Mouse (Mus musculus) limb, embryonic 13.5 days (tissue): ENCODE measurements around the gene Neurl4. TPM values are rescaled to one million over a fixed set of nuclear protein-coding genes. Genes with fewer than 3 reads are reported as not detected.
"Not testable (repeated sequence)": the region's sequence is repeated elsewhere in the genome, so short reads cannot be mapped to it uniquely, and the experiment has no call there.

Experiments used
- ATAC-seq: fragments of 200-750 bp; cut with Nextera tagmentation; 2 replicates; pipeline ENCODE4 v1.8.0; 2017; ENCODE audit warnings: low read depth, moderate number of reproducible peaks, moderate TSS enrichment; ENCODE audit not compliant: low FRiP score
- H3K27ac ChIP-seq: fragments of 300-500 bp; sonication (generic); 2 replicates; pipeline ENCODE4 v1.5.1; 2015; ENCODE audit warnings: inconsistent platforms, mild to moderate bottlenecking, moderate library complexity
- H3K27me3 ChIP-seq: fragments of 300-500 bp; sonication (generic); 2 replicates; pipeline ENCODE4 v1.6.1; 2015; ENCODE audit warnings: mild to moderate bottlenecking, inconsistent platforms
- H3K36me3 ChIP-seq: fragments of 300-500 bp; sonication (generic); 2 replicates; pipeline ENCODE4 v1.6.1; 2015; ENCODE audit warnings: inconsistent platforms, mild to moderate bottlenecking, moderate library complexity
- H3K4me1 ChIP-seq: fragments of 300-500 bp; sonication (generic); 2 replicates; pipeline ENCODE4 v1.6.1; 2015; ENCODE audit warnings: inconsistent platforms
- H3K4me2 ChIP-seq: fragments of 300-500 bp; sonication (generic); replicated peaks from 2 replicates; pipeline ENCODE4 v1.6.1; 2015; ENCODE audit warnings: inconsistent platforms, mild to moderate bottlenecking, moderate library complexity
- H3K4me3 ChIP-seq: fragments of 300-500 bp; sonication (generic); 2 replicates; pipeline ENCODE4 v1.5.1; 2015; ENCODE audit warnings: moderate library complexity, mild to moderate bottlenecking, inconsistent platforms
- H3K9ac ChIP-seq: fragments of 300-500 bp; sonication (generic); 2 replicates; pipeline ENCODE4 v1.6.1; 2015; ENCODE audit warnings: mild to moderate bottlenecking, inconsistent platforms
- H3K9me3 ChIP-seq: fragments of 300-500 bp; sonication (generic); 2 replicates; pipeline ENCODE4 v1.6.1; 2016; ENCODE audit warnings: inconsistent platforms
- WGBS: fragments of 180-500 bp; shearing (Covaris S2); methylation state at CpG from one replicate; pipeline ENCODE4 v1.1.7; 2015; 5-methylcytosine and 5-hydroxymethylcytosine counted together
- microRNA-seq: library from miRNA; unstranded; fragments of <30 nt; microRNA quantifications from one replicate; pipeline ENCODE4, GENCODE M21; 2016
- polyA plus RNA-seq: library from polyadenylated mRNA; unstranded; fragments of >200 nt; fragmentation: Nextera tagmentation; extraction: Ambion mirVana; gene quantifications from 2 replicates; pipeline ENCODE4 v1.2.1, GENCODE M21; 2015

Gene Neurl4
- polyA plus RNA-seq, 1 experiment from 2014 or later: 12.9 TPM

GRCm38 (mm10) chr11:69952274-69952673 lies 51.4 kb downstream of the Neurl4 start:
- no peak overlapping the region for H3K4me3 ChIP-seq
- no peaks in the 10 kb centered on the region for H3K36me3 ChIP-seq
- no peak overlapping the region for H3K27ac ChIP-seq
- ATAC-seq: no peak
- 40% methylated on average over 1 of the region's 1 CpGs for WGBS
- no peak overlapping the region for H3K9ac ChIP-seq
- no peak overlapping the region for H3K4me2 ChIP-seq
- H3K9me3 ChIP-seq: no peaks in the 10 kb centered on the region
- H3K27me3 ChIP-seq: peaks cover 13% of the 10 kb centered on the region; the same call in 1 of the 2 replicates
- H3K4me1 ChIP-seq: peaks cover 9% of the 10 kb centered on the region

GRCm38 (mm10) chr11:69953267-69953915 lies 52.5 kb downstream of the Neurl4 start:
- H3K9me3 ChIP-seq: no peaks in the 10 kb centered on the region
- WGBS: 65% methylated on average over 11 of the region's 11 CpGs
- H3K27me3 ChIP-seq: peaks cover 13% of the 10 kb centered on the region; the same call in 1 of the 2 replicates
- no peaks in the 10 kb centered on the region for H3K36me3 ChIP-seq
- H3K27ac ChIP-seq: no peak overlapping the region
- H3K4me3 ChIP-seq: no peak overlapping the region
- no peak for ATAC-seq
- H3K4me2 ChIP-seq: no peak overlapping the region
- no peak overlapping the region for H3K9ac ChIP-seq
- H3K4me1 ChIP-seq: peaks cover 4% of the 10 kb centered on the region; the same call in 1 of the 2 replicates

- H3K27me3 ChIP-seq: peaks cover 26% of the 10 kb centered on the region
- H3K4me2 ChIP-seq, H3K9ac ChIP-seq, H3K27ac ChIP-seq, H3K4me1 ChIP-seq, ATAC-seq, H3K36me3 ChIP-seq, H3K9me3 ChIP-seq, H3K4me3 ChIP-seq: not testable (repeated sequence)
- WGBS: 79% methylated on average over 4 of the region's 4 CpGs
Measured at GRCm38 (mm10) chr11:69955618-69956017, 54.7 kb downstream of the Neurl4 start.

GRCm38 (mm10) chr11:69956218-69956617 lies 55.3 kb downstream of the Neurl4 start:
- Histone ChIP-seq H3K4me2 (no peak overlapping the region), H3K27me3 (peaks cover 27% of the 10 kb centered on the region), H3K9me3 (no peaks in the 10 kb centered on the region), H3K4me3 (no peak overlapping the region), H3K27ac (no peak overlapping the region), H3K36me3 (no peaks in the 10 kb centered on the region), H3K4me1 (no peaks in the 10 kb centered on the region), H3K9ac (no peak overlapping the region)
- 79% methylated on average over 1 of the region's 1 CpGs for WGBS
- no peak for ATAC-seq

GRCm38 (mm10) chr11:69960616-69961015 lies 59.7 kb downstream of the Neurl4 start:
- Histone ChIP-seq H3K36me3 (no peaks in the 10 kb centered on the region), H3K9ac (no peak overlapping the region), H3K27me3 (peaks cover 62% of the 10 kb centered on the region), H3K9me3 (no peaks in the 10 kb centered on the region), H3K4me1 (peaks cover 6% of the 10 kb centered on the region; the same call in 1 of the 2 replicates), H3K27ac (no peak overlapping the region), H3K4me2 (no peak overlapping the region), H3K4me3 (no peak overlapping the region)
- WGBS: 30% methylated on average over 5 of the region's 5 CpGs
- ATAC-seq: no peak

GRCm38 (mm10) chr11:69961841-69962240 lies 61.0 kb downstream of the Neurl4 start:
- Histone ChIP-seq H3K27me3 (peaks cover 75% of the 10 kb centered on the region), H3K36me3 (no peaks in the 10 kb centered on the region), H3K27ac (no peak overlapping the region), H3K9me3 (no peaks in the 10 kb centered on the region), H3K9ac (no peak overlapping the region), H3K4me1 (peaks cover 18% of the 10 kb centered on the region), H3K4me2 (no peak overlapping the region), H3K4me3 (0 out of 2 replicates have a peak overlapping the region, but pooled peaks have one; percentile 1)
- WGBS: 48% methylated on average over 5 of the region's 5 CpGs
- no peak for ATAC-seq

Small RNA genes within 50 kb of the gene (microRNA-seq; reads per million reads assigned to microRNA genes)
- not detected for gene Mir6924

Other genes with a start within 250 kb of the Neurl4 start
- 0.57 and 0.69 TPM in 2 replicates for gene Sox15, start 245.8 kb upstream of the Neurl4 start, polyA plus RNA-seq
- 59.3 and 66.8 TPM in 2 replicates for gene Mpdu1, start 238.4 kb upstream of the Neurl4 start, polyA plus RNA-seq
- 12.0 and 14.8 TPM in 2 replicates for gene Cd68, start 234.9 kb upstream of the Neurl4 start, polyA plus RNA-seq
- gene Eif4a1, start 228.6 kb upstream of the Neurl4 start, polyA plus RNA-seq: 560 and 570 TPM in 2 replicates
- 123 and 125 TPM in 2 replicates for gene Senp3, start 219.0 kb upstream of the Neurl4 start, polyA plus RNA-seq
- 0.33 TPM in 1 of 2 replicates, not detected in the other for gene Tnfsf13, start 215.3 kb upstream of the Neurl4 start, polyA plus RNA-seq
- gene Tnfsf12, start 205.2 kb upstream of the Neurl4 start, polyA plus RNA-seq: 5.9 and 8.0 TPM in 2 replicates
- 3.7 and 4.4 TPM in 2 replicates for gene Tnfsfm13, start 205.0 kb upstream of the Neurl4 start, polyA plus RNA-seq
- gene Polr2a, start 142.4 kb upstream of the Neurl4 start, polyA plus RNA-seq: 27.2 and 28.5 TPM in 2 replicates
- not detected in 2 replicates for gene Slc35g3, start 139.1 kb upstream of the Neurl4 start, polyA plus RNA-seq
- gene Zbtb4, start 135.2 kb upstream of the Neurl4 start, polyA plus RNA-seq: 3.2 and 3.4 TPM in 2 replicates
- gene Chrnb1, start 105.1 kb upstream of the Neurl4 start, polyA plus RNA-seq: 23.6 and 27.7 TPM in 2 replicates
- gene Fgf11, start 99.2 kb upstream of the Neurl4 start, polyA plus RNA-seq: 2.8 and 2.9 TPM in 2 replicates
- gene Tmem102, start 95.4 kb upstream of the Neurl4 start, polyA plus RNA-seq: 2.5 and 2.6 TPM in 2 replicates
- not detected in 2 replicates for gene Gm39566, start 85.8 kb upstream of the Neurl4 start, polyA plus RNA-seq
- not detected in 2 replicates for gene Spem2, start 82.6 kb upstream of the Neurl4 start, polyA plus RNA-seq
- gene Spem1, start 78.9 kb upstream of the Neurl4 start, polyA plus RNA-seq: 0.18 and 0.24 TPM in 2 replicates
- gene Nlgn2, start 63.3 kb upstream of the Neurl4 start, polyA plus RNA-seq: 11.5 and 11.8 TPM in 2 replicates
- gene Tmem256, start 62.6 kb upstream of the Neurl4 start, polyA plus RNA-seq: 368 and 376 TPM in 2 replicates
- gene Plscr3, start 54.7 kb upstream of the Neurl4 start, polyA plus RNA-seq: 135 and 140 TPM in 2 replicates
- gene Tnk1, start 42.3 kb upstream of the Neurl4 start, polyA plus RNA-seq: 1.9 and 2.0 TPM in 2 replicates
- gene Tmem95, start 23.1 kb upstream of the Neurl4 start, polyA plus RNA-seq: 0.51 TPM in 1 of 2 replicates, not detected in the other
- gene Kctd11, start 19.7 kb upstream of the Neurl4 start, polyA plus RNA-seq: 4.3 and 4.4 TPM in 2 replicates
- 1.1 and 1.5 TPM in 2 replicates for gene Acap1, start 5.5 kb upstream of the Neurl4 start, polyA plus RNA-seq
- 16.1 and 19.4 TPM in 2 replicates for gene 2810408A11Rik, start 85 bp upstream of the Neurl4 start, polyA plus RNA-seq
- gene Gps2, start 12.8 kb downstream of the Neurl4 start, polyA plus RNA-seq: 90.0 and 90.1 TPM in 2 replicates
- gene Eif5a, start 20.9 kb downstream of the Neurl4 start, polyA plus RNA-seq: 1,543 and 1,562 TPM in 2 replicates
- gene Ybx2, start 34.7 kb downstream of the Neurl4 start, polyA plus RNA-seq: 9.3 and 9.7 TPM in 2 replicates
- gene Slc2a4, start 47.1 kb downstream of the Neurl4 start, polyA plus RNA-seq: 29.2 and 29.6 TPM in 2 replicates
- gene Cldn7, start 63.7 kb downstream of the Neurl4 start, polyA plus RNA-seq: 13.4 and 14.4 TPM in 2 replicates
- 30.8 and 31.2 TPM in 2 replicates for gene Ctdnep1, start 80.1 kb downstream of the Neurl4 start, polyA plus RNA-seq
- 126 and 134 TPM in 2 replicates for gene Elp5, start 81.4 kb downstream of the Neurl4 start, polyA plus RNA-seq
- 499 and 506 TPM in 2 replicates for gene Gabarap, start 90.1 kb downstream of the Neurl4 start, polyA plus RNA-seq
- 95.9 and 101 TPM in 2 replicates for gene Phf23, start 94.7 kb downstream of the Neurl4 start, polyA plus RNA-seq
- 54.3 and 59.8 TPM in 2 replicates for gene Dvl2, start 99.5 kb downstream of the Neurl4 start, polyA plus RNA-seq
- gene Acadvl, start 114.3 kb downstream of the Neurl4 start, polyA plus RNA-seq: 76.0 and 81.1 TPM in 2 replicates
- gene Dlg4, start 115.9 kb downstream of the Neurl4 start, polyA plus RNA-seq: 14.2 and 14.8 TPM in 2 replicates
- 1.4 and 2.4 TPM in 2 replicates for gene Asgr1, start 153.0 kb downstream of the Neurl4 start, polyA plus RNA-seq
- gene Asgr2, start 191.6 kb downstream of the Neurl4 start, polyA plus RNA-seq: not detected in 2 replicates
- 0.25 and 0.75 TPM in 2 replicates for gene Mgl2, start 229.3 kb downstream of the Neurl4 start, polyA plus RNA-seq